27 mouse cellular contexts compared by ENCODE assay signal in the genomic region with DNA sequence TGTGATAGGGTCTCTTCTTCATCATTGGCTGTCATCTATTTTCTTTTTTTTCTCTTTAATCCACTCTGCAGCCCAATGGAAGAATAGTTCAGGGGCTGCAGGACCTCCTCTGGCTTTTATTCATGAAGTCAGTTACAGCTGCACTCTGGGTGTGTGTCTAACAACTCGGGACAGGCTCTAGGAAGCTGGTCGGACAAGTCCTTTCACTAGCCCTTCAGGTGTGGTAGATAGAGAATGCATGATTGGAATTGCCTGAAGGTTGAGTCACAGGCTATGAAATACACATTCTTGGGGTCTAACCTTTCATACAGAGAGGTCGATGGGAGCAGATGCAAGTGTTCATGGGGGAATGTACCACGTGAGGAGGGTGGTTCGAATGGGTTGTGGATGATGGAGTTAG.
"Had no signal": no experiment of that assay in that cellular context is flagged by ENCODE, and none has a peak within 500 bp of the region (broad histone marks: within the 10 kb centered on the region; RNA-seq: fewer than 3 reads in every experiment).

No protein-coding gene starts in this region.

- H3K36me3 ChIP-seq: embryonic facial prominence, embryonic 10.5 days; embryonic facial prominence, embryonic 12.5 days; embryonic facial prominence, embryonic 13.5 days; embryonic facial prominence, embryonic 15.5 days; forebrain, embryonic 10.5 days; forebrain, embryonic 12.5 days; forebrain, embryonic 15.5 days had no signal

- H3K4me2 ChIP-seq: embryonic facial prominence, embryonic 12.5 days; embryonic facial prominence, embryonic 13.5 days; embryonic facial prominence, embryonic 15.5 days; forebrain, embryonic 12.5 days; forebrain, embryonic 13.5 days; forebrain, embryonic 15.5 days had no signal

- H3K4me1 ChIP-seq: embryonic facial prominence, embryonic 10.5 days; embryonic facial prominence, embryonic 12.5 days; embryonic facial prominence, embryonic 13.5 days; embryonic facial prominence, embryonic 15.5 days had no signal

- ATAC-seq: forebrain, embryonic 13.5 days; forebrain, embryonic 14.5 days; forebrain, embryonic 15.5 days; forebrain, embryonic 16.5 days; forebrain, postnatal 0 days had no signal

- H3K27ac ChIP-seq: embryonic facial prominence, embryonic 10.5 days; embryonic facial prominence, embryonic 12.5 days; embryonic facial prominence, embryonic 13.5 days; embryonic facial prominence, embryonic 15.5 days; forebrain, embryonic 10.5 days; forebrain, embryonic 12.5 days; forebrain, embryonic 13.5 days; forebrain, embryonic 15.5 days; gastrocnemius, adult 2 months had no signal

- H3K9ac ChIP-seq: embryonic facial prominence, embryonic 12.5 days; embryonic facial prominence, embryonic 13.5 days; embryonic facial prominence, embryonic 15.5 days; forebrain, embryonic 12.5 days; forebrain, embryonic 13.5 days; forebrain, embryonic 15.5 days; forebrain, postnatal 0 days had no signal

- H3K27me3 ChIP-seq: embryonic facial prominence, embryonic 12.5 days; embryonic facial prominence, embryonic 13.5 days; embryonic facial prominence, embryonic 15.5 days; forebrain, embryonic 12.5 days; forebrain, embryonic 13.5 days; forebrain, embryonic 15.5 days had no signal

- H3K9me3 ChIP-seq: embryonic facial prominence, embryonic 10.5 days; embryonic facial prominence, embryonic 12.5 days; embryonic facial prominence, embryonic 13.5 days; embryonic facial prominence, embryonic 15.5 days; forebrain, embryonic 10.5 days; forebrain, embryonic 12.5 days; forebrain, embryonic 13.5 days; forebrain, embryonic 15.5 days had no signal

- DNase-seq: cerebellum, adult 18-20 months; cerebellum, adult 2 months; cerebellum, adult 8-10 months; cerebellum, adult 9-10 months; cerebellum, adult 9-11 months; cerebellum, postnatal 10 days; cerebellum, postnatal 14 days; cerebellum, postnatal 25 days; cerebellum, postnatal 36 days; embryo, embryonic 11 days; forebrain, postnatal 0 days; gastrocnemius, adult 2 months; gastrocnemius, postnatal 10 days; gastrocnemius, postnatal 14 days; gastrocnemius, postnatal 25 days; gastrocnemius, postnatal 36 days had no signal

- H3K4me3 ChIP-seq: embryonic facial prominence, embryonic 10.5 days; embryonic facial prominence, embryonic 12.5 days; embryonic facial prominence, embryonic 13.5 days; embryonic facial prominence, embryonic 15.5 days; erythroblast, embryonic 14.5 days; forebrain, embryonic 10.5 days; forebrain, embryonic 12.5 days; forebrain, embryonic 13.5 days; forebrain, embryonic 15.5 days; gastrocnemius, adult 2 months had no signal
